Mouse (Mus musculus) liver, postnatal 0 days (tissue): ENCODE measurements around the gene Ccdc120.

ENCODE experiments used
- CTCF ChIP-seq: sonication (generic); IDR thresholded peaks from 2 replicates; pipeline ENCODE4 v1.5.1; 2016; ENCODE audit warnings: antibody characterized with exemption, low read depth
- EP300 ChIP-seq: IDR thresholded peaks from 2 replicates; pipeline ENCODE4 v1.6.1; 2016; ENCODE audit warnings: antibody characterized with exemption, low read depth, mild to moderate bottlenecking

DNA sequence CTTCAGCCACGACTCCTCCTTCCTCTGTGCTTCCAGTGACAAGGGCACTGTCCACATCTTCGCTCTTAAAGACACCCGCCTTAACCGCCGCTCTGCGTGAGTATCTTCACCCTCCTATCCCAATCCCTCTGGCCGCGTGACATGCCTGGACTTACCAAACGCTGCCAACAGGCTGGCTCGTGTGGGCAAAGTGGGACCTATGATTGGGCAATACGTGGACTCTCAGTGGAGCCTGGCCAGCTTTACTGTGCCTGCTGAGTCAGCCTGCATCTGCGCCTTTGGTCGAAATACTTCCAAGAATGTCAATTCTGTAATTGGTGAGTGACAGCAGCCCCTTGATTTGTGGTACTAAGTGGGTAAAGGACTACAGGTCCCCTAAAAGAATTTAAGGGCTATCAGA is 23.5 kb downstream of the Ccdc120 start:
- TF ChIP-seq EP300 (no peak), CTCF (no peak)
